Mouse (Mus musculus): Measurements from ENCODE around the gene Sec24b. TPM values are rescaled to one million over a fixed set of nuclear protein-coding genes. Genes with fewer than 3 reads are reported as not detected.

Sec24b gene
- polyA plus RNA-seq (2016; fragmentation: Nextera tagmentation; extraction: Ambion mirVana) = 37.7 and 42.0 TPM in 2 replicates

- Histone ChIP-seq H3K9me3 (no peaks in the 10 kb centered on the region), H3K27ac (replicated peaks) (peak within 1 kb of the TSS; percentile 99), H3K4me1 (peaks cover 41% of the 10 kb centered on the region), H3K36me3 (replicated peaks) (peaks cover 13% of the 10 kb centered on the region), H3K4me3 (peak within 1 kb of the TSS; percentile 79), H3K27me3 (replicated peaks; ENCODE audit: low read depth, poor library complexity, severe bottlenecking) (no peaks in the 10 kb centered on the region; the same call in 1 of the 2 replicates)
- WGBS = 15% methylated on average over 12 of the region's 12 CpGs
- DNase-seq (ENCODE audit: low spot score) = peak; percentile 60
These were observed at the start of gene Sec24b for GRCm38 (mm10) chr3:130061281-130061680. Sec24b (minus strand) TSS chr3:130061553.

- 84% methylated on average over 9 of the region's 9 CpGs for WGBS
- no peak for DNase-seq (ENCODE audit: low spot score)
These were observed 43.1 kb upstream of the Sec24b start for GRCm38 (mm10) chr3:130104471-130104870.

GRCm38 (mm10) chr3:130103486-130103885 is 42.1 kb upstream of the Sec24b start:
- Histone ChIP-seq H3K27me3 (replicated peaks; ENCODE audit: low read depth, poor library complexity, severe bottlenecking) (no peaks in the 10 kb centered on the region), H3K9me3 (no peaks in the 10 kb centered on the region), H3K27ac (replicated peaks) (no peak overlapping the region), H3K4me3 (no peak overlapping the region), H3K36me3 (replicated peaks) (no peaks in the 10 kb centered on the region), H3K4me1 (no peaks in the 10 kb centered on the region)
- peak; percentile 47 for DNase-seq (ENCODE audit: low spot score)
- 73% methylated on average over 8 of the region's 8 CpGs for WGBS

More at GRCm38 (mm10) chr3:130104471-130104870, 43.1 kb upstream of the Sec24b start:
- Histone ChIP-seq H3K4me1 (no peaks in the 10 kb centered on the region), H3K36me3 (replicated peaks) (no peaks in the 10 kb centered on the region), H3K27me3 (replicated peaks; ENCODE audit: low read depth, poor library complexity, severe bottlenecking) (no peaks in the 10 kb centered on the region), H3K9me3 (no peaks in the 10 kb centered on the region), H3K27ac (replicated peaks) (no peak overlapping the region), H3K4me3 (no peak overlapping the region)

GRCm38 (mm10) chr3:130095160-130095781 is 33.9 kb upstream of the Sec24b start:
- 49% methylated on average over 5 of the region's 5 CpGs for WGBS
- Histone ChIP-seq H3K27ac (replicated peaks) (no peak overlapping the region), H3K36me3 (replicated peaks) (no peaks in the 10 kb centered on the region), H3K9me3 (no peaks in the 10 kb centered on the region), H3K4me1 (no peaks in the 10 kb centered on the region), H3K4me3 (no peak overlapping the region), H3K27me3 (replicated peaks; ENCODE audit: low read depth, poor library complexity, severe bottlenecking) (no peaks in the 10 kb centered on the region)
- DNase-seq (ENCODE audit: low spot score) = peak; percentile 51

GRCm38 (mm10) chr3:130094125-130094704 is 32.9 kb upstream of the Sec24b start:
- H3K4me3 ChIP-seq = no peak overlapping the region
- no peak for DNase-seq (ENCODE audit: low spot score)
- no peaks in the 10 kb centered on the region for H3K9me3 ChIP-seq
- H3K27ac ChIP-seq (replicated peaks) = no peak overlapping the region
- no peaks in the 10 kb centered on the region for H3K27me3 ChIP-seq (replicated peaks; ENCODE audit: low read depth, poor library complexity, severe bottlenecking)
- no peaks in the 10 kb centered on the region for H3K4me1 ChIP-seq
- WGBS = 75% methylated on average over 5 of the region's 5 CpGs
- H3K36me3 ChIP-seq (replicated peaks) = no peaks in the 10 kb centered on the region

- 0 out of 2 replicates have a peak, but pooled peaks cover 3% of the 10 kb centered on the region for H3K27me3 ChIP-seq (replicated peaks; ENCODE audit: low read depth, poor library complexity, severe bottlenecking)
- no peaks in the 10 kb centered on the region for H3K9me3 ChIP-seq
- WGBS = 88% methylated on average over 9 of the region's 9 CpGs
- no peak for DNase-seq (ENCODE audit: low spot score)
- H3K27ac ChIP-seq (replicated peaks) = no peak overlapping the region
- H3K4me1 ChIP-seq = peaks cover 16% of the 10 kb centered on the region
- no peak overlapping the region for H3K4me3 ChIP-seq
- no peaks in the 10 kb centered on the region for H3K36me3 ChIP-seq (replicated peaks)
These were observed 29.1 kb upstream of the Sec24b start for GRCm38 (mm10) chr3:130090460-130090859.

- WGBS = 92% methylated on average over 9 of the region's 9 CpGs
- DNase-seq (ENCODE audit: low spot score) = no peak
These were observed 27.3 kb upstream of the Sec24b start for GRCm38 (mm10) chr3:130088654-130089053.

GRCm38 (mm10) chr3:130087466-130087865 is 26.1 kb upstream of the Sec24b start:
- Histone ChIP-seq H3K27ac (replicated peaks) (no peak overlapping the region), H3K9me3 (no peaks in the 10 kb centered on the region), H3K27me3 (replicated peaks; ENCODE audit: low read depth, poor library complexity, severe bottlenecking) (0 out of 2 replicates have a peak, but pooled peaks cover 3% of the 10 kb centered on the region), H3K4me3 (no peak overlapping the region), H3K4me1 (peaks cover 16% of the 10 kb centered on the region), H3K36me3 (replicated peaks) (no peaks in the 10 kb centered on the region)
- DNase-seq (ENCODE audit: low spot score) = no peak
- 82% methylated on average over 9 of the region's 9 CpGs for WGBS

More at GRCm38 (mm10) chr3:130088654-130089053, 27.3 kb upstream of the Sec24b start:
- Histone ChIP-seq H3K4me3 (no peak overlapping the region), H3K9me3 (no peaks in the 10 kb centered on the region), H3K27me3 (replicated peaks; ENCODE audit: low read depth, poor library complexity, severe bottlenecking) (0 out of 2 replicates have a peak, but pooled peaks cover 3% of the 10 kb centered on the region), H3K4me1 (peaks cover 16% of the 10 kb centered on the region), H3K36me3 (replicated peaks) (no peaks in the 10 kb centered on the region), H3K27ac (replicated peaks) (no peak overlapping the region)

GRCm38 (mm10) chr3:130086372-130087080 is 25.2 kb upstream of the Sec24b start:
- Histone ChIP-seq H3K4me3 (no peak overlapping the region), H3K9me3 (no peaks in the 10 kb centered on the region), H3K36me3 (replicated peaks) (no peaks in the 10 kb centered on the region), H3K27ac (replicated peaks) (no peak overlapping the region), H3K27me3 (replicated peaks; ENCODE audit: low read depth, poor library complexity, severe bottlenecking) (0 out of 2 replicates have a peak, but pooled peaks cover 3% of the 10 kb centered on the region), H3K4me1 (peaks cover 16% of the 10 kb centered on the region)
- DNase-seq (ENCODE audit: low spot score) = peak; percentile 49
- 57% methylated on average over 13 of the region's 13 CpGs for WGBS

- DNase-seq (ENCODE audit: low spot score) = no peak
- Histone ChIP-seq H3K9me3 (no peaks in the 10 kb centered on the region), H3K4me3 (no peak overlapping the region), H3K27ac (replicated peaks) (no peak overlapping the region), H3K4me1 (peaks cover 16% of the 10 kb centered on the region), H3K36me3 (replicated peaks) (no peaks in the 10 kb centered on the region), H3K27me3 (replicated peaks; ENCODE audit: low read depth, poor library complexity, severe bottlenecking) (no peaks in the 10 kb centered on the region)
- 80% methylated on average over 2 of the region's 2 CpGs for WGBS
These were observed 22.0 kb upstream of the Sec24b start for GRCm38 (mm10) chr3:130083312-130083711.

- Histone ChIP-seq H3K4me3 (no peak overlapping the region), H3K27ac (replicated peaks) (no peak overlapping the region), H3K4me1 (no peaks in the 10 kb centered on the region), H3K36me3 (replicated peaks) (no peaks in the 10 kb centered on the region), H3K27me3 (replicated peaks; ENCODE audit: low read depth, poor library complexity, severe bottlenecking) (no peaks in the 10 kb centered on the region), H3K9me3 (no peaks in the 10 kb centered on the region)
- 80% methylated on average over 6 of the region's 6 CpGs for WGBS
- no peak for DNase-seq (ENCODE audit: low spot score)
These were observed 19.3 kb upstream of the Sec24b start for GRCm38 (mm10) chr3:130080666-130081065.

GRCm38 (mm10) chr3:130079794-130080193 is 18.4 kb upstream of the Sec24b start:
- no peaks in the 10 kb centered on the region for H3K27me3 ChIP-seq (replicated peaks; ENCODE audit: low read depth, poor library complexity, severe bottlenecking)

More at GRCm38 (mm10) chr3:130079794-130080193, 18.4 kb upstream of the Sec24b start:
- Histone ChIP-seq H3K36me3 (replicated peaks) (no peaks in the 10 kb centered on the region), H3K4me3 (no peak overlapping the region), H3K27ac (replicated peaks) (no peak overlapping the region), H3K4me1 (no peaks in the 10 kb centered on the region), H3K9me3 (no peaks in the 10 kb centered on the region)
- peak; percentile 58 for DNase-seq (ENCODE audit: low spot score)
- WGBS = 5% methylated on average over 1 of the region's 1 CpGs

Data from embryonic facial prominence, embryonic 10.5 days (tissue).